Mouse (Mus musculus): ENCODE data around the gene 4933400A11Rik. TPM values are rescaled to one million over a fixed set of nuclear protein-coding genes. Genes with fewer than 3 reads are reported as not detected.

Gene 4933400A11Rik
- polyA plus RNA-seq, 1 experiment, result not detected

Other genes starting within 250 kb of the 4933400A11Rik start
- gene Mid1, start 94.4 kb downstream of the 4933400A11Rik start, polyA plus RNA-seq (2012; rRNA removed), result 11.9 and 12.1 TPM in 2 replicates
- gene Gm21887, start 230.0 kb upstream of the 4933400A11Rik start, polyA plus RNA-seq (2012; rRNA removed), result 891 and 1,402 TPM in 2 replicates